Mouse (Mus musculus) hindbrain, embryonic 16.5 days (tissue): ENCODE results near the gene St3gal5. TPM values are rescaled to one million over a fixed set of nuclear protein-coding genes. Genes with fewer than 3 reads are reported as not detected.

Experiments
- ATAC-seq: fragments of 200-750 bp; cut with Nextera tagmentation; 2 replicates; pipeline ENCODE4 v1.8.0; 2017; ENCODE audit warnings: moderate TSS enrichment, moderate library complexity
- H3K27ac ChIP-seq: fragments of 300-500 bp; sonication (generic); 2 replicates; pipeline ENCODE4 v1.5.1; 2014; ENCODE audit warnings: low read depth, mild to moderate bottlenecking, control low read depth, low read length, moderate library complexity
- H3K27me3 ChIP-seq: fragments of 300-500 bp; sonication (generic); replicated peaks from 2 replicates; pipeline ENCODE4 v1.6.1; 2014; ENCODE audit warnings: low read length; ENCODE audit not compliant: control insufficient read depth, insufficient read depth
- H3K36me3 ChIP-seq: fragments of 300-500 bp; sonication (generic); 2 replicates; pipeline ENCODE4 v1.6.1; 2014; ENCODE audit warnings: mild to moderate bottlenecking, low read length, moderate library complexity, mixed read lengths; ENCODE audit not compliant: control insufficient read depth, insufficient read depth
- H3K4me1 ChIP-seq: fragments of 300-500 bp; sonication (generic); 2 replicates; pipeline ENCODE4 v1.6.1; 2014; ENCODE audit warnings: low read depth, low read length; ENCODE audit not compliant: control insufficient read depth, insufficient read depth
- H3K4me2 ChIP-seq: fragments of 300-500 bp; sonication (generic); 2 replicates; pipeline ENCODE4 v1.6.1; 2014; ENCODE audit warnings: mild to moderate bottlenecking, low read length, control low read depth, moderate library complexity
- H3K4me3 ChIP-seq: fragments of 300-500 bp; sonication (generic); 2 replicates; pipeline ENCODE4 v1.5.1; 2014; ENCODE audit warnings: mild to moderate bottlenecking, low read length, control low read depth, moderate library complexity
- H3K9ac ChIP-seq: fragments of 300-500 bp; sonication (generic); 2 replicates; pipeline ENCODE4 v1.6.1; 2014; ENCODE audit warnings: low read depth, mild to moderate bottlenecking, control low read depth, low read length, moderate library complexity
- H3K9me3 ChIP-seq: fragments of 300-500 bp; sonication (generic); 2 replicates; pipeline ENCODE4 v1.6.1; 2014; ENCODE audit warnings: mild to moderate bottlenecking, low read length, moderate library complexity; ENCODE audit not compliant: control insufficient read depth
- WGBS: fragments of 180-500 bp; shearing (Covaris S2); extraction: QIAGEN DNeasy Blood & Tissue Kit; methylation state at CpG from one replicate; pipeline ENCODE4 v1.1.7; 2014; 5-methylcytosine and 5-hydroxymethylcytosine counted together
- polyA plus RNA-seq: library from polyadenylated mRNA; unstranded; fragments of >200 nt; fragmentation: Nextera tagmentation; extraction: Ambion mirVana; gene quantifications from 2 replicates; pipeline ENCODE4 v1.2.1, GENCODE M21; 2015

Gene St3gal5
- polyA plus RNA-seq, 1 experiment from 2014 or later, result 69.2 TPM

- H3K4me2 ChIP-seq, result no peak overlapping the region
- H3K9me3 ChIP-seq, result no peaks in the 10 kb centered on the region
- H3K27ac ChIP-seq, result no peak overlapping the region
- ATAC-seq, result no peak
- no peak overlapping the region for H3K4me3 ChIP-seq
- 81% methylated on average over 3 of the region's 3 CpGs for WGBS
- H3K9ac ChIP-seq, result no peak overlapping the region
- H3K27me3 ChIP-seq, result no peaks in the 10 kb centered on the region
- H3K36me3 ChIP-seq, result no peaks in the 10 kb centered on the region
- H3K4me1 ChIP-seq, result peaks cover 3% of the 10 kb centered on the region; the same call in 1 of the 2 replicates
Measured at GRCm38 (mm10) chr6:72160991-72161390, 63.6 kb downstream of the St3gal5 start.

GRCm38 (mm10) chr6:72161751-72162150, 64.4 kb downstream of the St3gal5 start:
- Histone ChIP-seq H3K27me3 (no peaks in the 10 kb centered on the region), H3K9ac (no peak overlapping the region), H3K4me2 (no peak overlapping the region), H3K9me3 (no peaks in the 10 kb centered on the region), H3K27ac (no peak overlapping the region), H3K36me3 (no peaks in the 10 kb centered on the region), H3K4me3 (no peak overlapping the region), H3K4me1 (peaks cover 3% of the 10 kb centered on the region; the same call in 1 of the 2 replicates)
- no peak for ATAC-seq
- WGBS, result 85% methylated on average over 5 of the region's 5 CpGs

GRCm38 (mm10) chr6:72162155-72162890, 64.9 kb downstream of the St3gal5 start:
- no peaks in the 10 kb centered on the region for H3K9me3 ChIP-seq
- no peak overlapping the region for H3K4me2 ChIP-seq
- no peaks in the 10 kb centered on the region for H3K36me3 ChIP-seq
- H3K4me3 ChIP-seq, result no peak overlapping the region
- peaks cover 3% of the 10 kb centered on the region; the same call in 1 of the 2 replicates for H3K4me1 ChIP-seq
- WGBS, result 56% methylated on average over 19 of the region's 19 CpGs
- no peak overlapping the region for H3K9ac ChIP-seq
- H3K27me3 ChIP-seq, result no peaks in the 10 kb centered on the region
- H3K27ac ChIP-seq, result no peak overlapping the region
- ATAC-seq, result no peak

GRCm38 (mm10) chr6:72164321-72165275, 67.2 kb downstream of the St3gal5 start:
- peak overlapping the region; percentile 33; the same call in 1 of the 2 replicates for H3K9ac ChIP-seq
- peak; percentile 95 for ATAC-seq
- no peaks in the 10 kb centered on the region for H3K27me3 ChIP-seq
- no peak overlapping the region for H3K27ac ChIP-seq
- no peaks in the 10 kb centered on the region for H3K36me3 ChIP-seq
- H3K4me3 ChIP-seq, result no peak overlapping the region
- peaks cover 3% of the 10 kb centered on the region; the same call in 1 of the 2 replicates for H3K4me1 ChIP-seq
- WGBS, result 18% methylated on average over 20 of the region's 20 CpGs
- no peak overlapping the region for H3K4me2 ChIP-seq
- no peaks in the 10 kb centered on the region for H3K9me3 ChIP-seq

GRCm38 (mm10) chr6:72165907-72166306, 68.5 kb downstream of the St3gal5 start:
- WGBS, result 47% methylated on average over 2 of the region's 2 CpGs
- peaks cover 3% of the 10 kb centered on the region; the same call in 1 of the 2 replicates for H3K4me1 ChIP-seq
- no peak overlapping the region for H3K9ac ChIP-seq

GRCm38 (mm10) chr6:72171391-72171790, 74.0 kb downstream of the St3gal5 start:
- Histone ChIP-seq H3K4me1 (no peaks in the 10 kb centered on the region), H3K9me3 (no peaks in the 10 kb centered on the region), H3K27ac (no peak overlapping the region), H3K9ac (no peak overlapping the region), H3K4me3 (no peak overlapping the region), H3K27me3 (no peaks in the 10 kb centered on the region), H3K36me3 (no peaks in the 10 kb centered on the region), H3K4me2 (no peak overlapping the region)
- ATAC-seq, result no peak
- 82% methylated on average over 3 of the region's 3 CpGs for WGBS

More at GRCm38 (mm10) chr6:72165907-72166306, 68.5 kb downstream of the St3gal5 start:
- Histone ChIP-seq H3K27me3 (no peaks in the 10 kb centered on the region), H3K4me2 (no peak overlapping the region), H3K9me3 (no peaks in the 10 kb centered on the region), H3K4me3 (no peak overlapping the region), H3K27ac (no peak overlapping the region), H3K36me3 (no peaks in the 10 kb centered on the region)
- no peak for ATAC-seq

GRCm38 (mm10) chr6:72173350-72173749, 76.0 kb downstream of the St3gal5 start:
- Histone ChIP-seq H3K4me1 (no peaks in the 10 kb centered on the region), H3K9me3 (no peaks in the 10 kb centered on the region), H3K27ac (no peak overlapping the region), H3K27me3 (no peaks in the 10 kb centered on the region), H3K4me3 (no peak overlapping the region), H3K4me2 (no peak overlapping the region), H3K9ac (no peak overlapping the region), H3K36me3 (no peaks in the 10 kb centered on the region)
- WGBS, result 84% methylated on average over 1 of the region's 1 CpGs
- no peak for ATAC-seq

- WGBS, result 45% methylated on average over 3 of the region's 3 CpGs
- ATAC-seq, result no peak
- H3K4me2 ChIP-seq, result no peak overlapping the region
Measured at GRCm38 (mm10) chr6:72175419-72175818, 78.0 kb downstream of the St3gal5 start.

GRCm38 (mm10) chr6:72176004-72176403, 78.6 kb downstream of the St3gal5 start:
- no peak overlapping the region for H3K4me2 ChIP-seq
- no peaks in the 10 kb centered on the region for H3K27me3 ChIP-seq
- whole genome bisulfite sequencing, result 56% methylated on average over 5 of the region's 5 CpGs
- no peaks in the 10 kb centered on the region for H3K36me3 ChIP-seq
- H3K4me1 ChIP-seq, result no peaks in the 10 kb centered on the region
- no peak overlapping the region for H3K9ac ChIP-seq
- ATAC-seq, result no peak
- no peaks in the 10 kb centered on the region for H3K9me3 ChIP-seq
- H3K4me3 ChIP-seq, result no peak overlapping the region
- H3K27ac ChIP-seq, result no peak overlapping the region

More at GRCm38 (mm10) chr6:72175419-72175818, 78.0 kb downstream of the St3gal5 start:
- no peak overlapping the region for H3K4me3 ChIP-seq
- H3K27me3 ChIP-seq, result no peaks in the 10 kb centered on the region
- no peaks in the 10 kb centered on the region for H3K4me1 ChIP-seq
- H3K9me3 ChIP-seq, result no peaks in the 10 kb centered on the region
- no peak overlapping the region for H3K9ac ChIP-seq
- H3K27ac ChIP-seq, result no peak overlapping the region
- H3K36me3 ChIP-seq, result no peaks in the 10 kb centered on the region
